Mouse (Mus musculus) midbrain, embryonic 16.5 days (tissue): ENCODE results near the gene AC140267.1. TPM values are rescaled to one million over a fixed set of nuclear protein-coding genes. Genes with fewer than 3 reads are reported as not detected.

Experiments used
- ATAC-seq: fragments of 200-750 bp; cut with Nextera tagmentation; 2 replicates; pipeline ENCODE4 v1.8.0; 2017; ENCODE audit warnings: moderate TSS enrichment
- H3K27ac ChIP-seq: fragments of 300-500 bp; sonication (generic); 2 replicates; pipeline ENCODE4 v1.5.1; 2014; ENCODE audit warnings: mild to moderate bottlenecking, low read length, mixed read lengths
- H3K27me3 ChIP-seq: fragments of 300-500 bp; sonication (generic); 2 replicates; pipeline ENCODE4 v1.6.1; 2014; ENCODE audit warnings: low read depth, low read length, mixed read lengths; ENCODE audit not compliant: control insufficient read depth, insufficient read depth
- H3K36me3 ChIP-seq: fragments of 300-500 bp; sonication (generic); 2 replicates; pipeline ENCODE4 v1.6.1; 2014; ENCODE audit warnings: mild to moderate bottlenecking, low read length, moderate library complexity, mixed read lengths; ENCODE audit not compliant: control insufficient read depth, insufficient read depth
- H3K4me1 ChIP-seq: fragments of 300-500 bp; sonication (generic); 2 replicates; pipeline ENCODE4 v1.6.1; 2014; ENCODE audit warnings: mild to moderate bottlenecking, low read length, mixed read lengths; ENCODE audit not compliant: control insufficient read depth, insufficient read depth
- H3K4me2 ChIP-seq: fragments of 300-500 bp; sonication (generic); 2 replicates; pipeline ENCODE4 v1.6.1; 2014; ENCODE audit warnings: mild to moderate bottlenecking, low read length, mixed read lengths
- H3K4me3 ChIP-seq: fragments of 300-500 bp; sonication (generic); 2 replicates; pipeline ENCODE4 v1.5.1; 2014; ENCODE audit warnings: low read depth, mild to moderate bottlenecking, low read length, moderate library complexity, mixed read lengths
- H3K9ac ChIP-seq: fragments of 300-500 bp; sonication (generic); 2 replicates; pipeline ENCODE4 v1.6.1; 2014; ENCODE audit warnings: low read depth, low read length, mixed read lengths
- H3K9me3 ChIP-seq: fragments of 300-500 bp; sonication (generic); replicated peaks from 2 replicates; pipeline ENCODE4 v1.6.1; 2014; ENCODE audit warnings: mild to moderate bottlenecking, low read length, mixed read lengths; ENCODE audit not compliant: control insufficient read depth, poor library complexity, severe bottlenecking
- WGBS: fragments of 180-500 bp; shearing (Covaris S2); extraction: QIAGEN DNeasy Blood & Tissue Kit; methylation state at CpG from one replicate; pipeline ENCODE4 v1.1.7; 2014; 5-methylcytosine and 5-hydroxymethylcytosine counted together
- polyA plus RNA-seq: library from polyadenylated mRNA; unstranded; fragments of >200 nt; fragmentation: Nextera tagmentation; extraction: Ambion mirVana; gene quantifications from 2 replicates; pipeline ENCODE4 v1.2.1, GENCODE M21; 2015

Gene AC140267.1
- polyA plus RNA-seq, 1 experiment from 2014 or later = 5.5 TPM

DNA sequence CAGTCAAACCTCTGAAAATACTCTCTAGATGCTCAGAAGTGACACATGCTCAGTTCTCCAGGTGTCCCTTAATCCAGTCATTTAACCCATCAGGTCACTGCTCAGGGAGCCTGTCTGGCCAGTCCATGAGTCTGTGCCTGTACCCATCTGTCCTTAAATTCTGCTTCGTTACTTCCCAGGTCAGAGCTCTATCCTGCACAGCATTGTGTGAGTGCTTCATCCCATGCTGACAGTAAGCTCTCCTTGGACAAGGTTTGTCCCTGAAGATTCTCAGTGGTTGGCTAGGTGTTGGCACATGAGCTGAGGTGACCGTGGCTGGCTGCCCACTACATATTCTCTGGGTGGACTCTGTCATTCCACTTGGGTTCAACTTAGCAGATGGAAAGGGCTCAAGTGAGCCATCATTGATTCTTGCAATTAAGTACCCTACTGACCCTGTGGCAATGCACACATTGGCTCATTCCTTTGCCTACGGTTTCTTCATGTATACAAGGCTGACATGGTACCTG is 29.5 kb upstream of the AC140267.1 start:
- 93% methylated on average over 3 of the region's 3 CpGs for WGBS

DNA sequence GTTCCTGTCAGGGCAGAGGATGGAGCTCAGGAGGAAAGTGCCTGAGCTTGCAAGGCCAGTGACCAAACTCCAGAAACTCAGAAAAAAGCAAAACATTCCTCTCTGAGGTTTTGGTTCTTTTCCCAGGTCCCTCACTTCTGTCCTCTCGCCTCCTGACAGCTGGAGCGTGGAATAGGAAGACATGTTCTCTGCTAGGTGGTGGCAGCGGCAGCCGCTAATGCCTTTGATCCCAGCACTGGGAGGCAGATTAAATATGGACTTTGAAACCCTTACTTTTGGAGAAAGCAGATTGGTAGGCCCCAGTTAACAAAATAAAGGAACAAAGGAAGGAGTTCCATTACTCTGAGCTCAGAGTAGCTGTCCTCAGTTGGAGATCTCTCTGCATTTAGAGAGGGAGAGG is 27.2 kb upstream of the AC140267.1 start:
- H3K4me1 ChIP-seq = no peaks in the 10 kb centered on the region

More for the DNA sequence above, 29.5 kb upstream of the AC140267.1 start:
- peaks cover 3% of the 10 kb centered on the region for H3K36me3 ChIP-seq
- H3K27me3 ChIP-seq = no peaks in the 10 kb centered on the region
- H3K4me3 ChIP-seq = no peak overlapping the region
- H3K4me2 ChIP-seq = no peak overlapping the region
- no peak overlapping the region for H3K9ac ChIP-seq
- ATAC-seq = no peak
- no peak overlapping the region for H3K27ac ChIP-seq
- H3K4me1 ChIP-seq = no peaks in the 10 kb centered on the region
- no peaks in the 10 kb centered on the region for H3K9me3 ChIP-seq

DNA sequence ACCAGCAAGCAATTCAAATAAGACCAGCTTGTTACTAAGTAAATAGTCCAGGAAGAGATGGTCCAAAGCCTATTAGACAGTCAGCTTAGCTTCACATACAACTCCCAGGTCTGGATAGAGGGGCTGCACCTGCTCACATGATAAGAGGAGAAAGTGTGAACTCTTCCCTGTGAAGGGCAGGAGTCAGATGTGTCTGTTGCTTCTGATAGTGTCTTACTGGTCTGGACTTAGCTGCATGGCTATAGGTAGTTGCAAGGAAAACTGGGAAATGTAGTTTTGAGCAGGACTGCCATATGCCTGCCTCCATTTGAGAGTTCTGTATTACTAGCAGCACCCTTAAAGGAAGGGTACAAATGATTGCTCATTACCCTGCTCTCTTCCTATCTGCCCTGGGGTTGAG is 21.9 kb upstream of the AC140267.1 start:
- H3K4me2 ChIP-seq = no peak overlapping the region
- ATAC-seq = no peak
- peaks cover 18% of the 10 kb centered on the region for H3K36me3 ChIP-seq
- no peak overlapping the region for H3K27ac ChIP-seq
- no peaks in the 10 kb centered on the region for H3K9me3 ChIP-seq
- no peaks in the 10 kb centered on the region for H3K4me1 ChIP-seq
- H3K4me3 ChIP-seq = no peak overlapping the region
- H3K9ac ChIP-seq = no peak overlapping the region
- no peaks in the 10 kb centered on the region for H3K27me3 ChIP-seq

More for the DNA sequence above, 27.2 kb upstream of the AC140267.1 start:
- 14% methylated on average over 4 of the region's 4 CpGs for WGBS
- no peaks in the 10 kb centered on the region for H3K9me3 ChIP-seq
- no peak overlapping the region for H3K4me2 ChIP-seq
- H3K4me3 ChIP-seq = no peak overlapping the region
- no peak overlapping the region for H3K9ac ChIP-seq
- ATAC-seq = no peak
- no peaks in the 10 kb centered on the region for H3K27me3 ChIP-seq
- H3K36me3 ChIP-seq = peaks cover 18% of the 10 kb centered on the region
- no peak overlapping the region for H3K27ac ChIP-seq

DNA sequence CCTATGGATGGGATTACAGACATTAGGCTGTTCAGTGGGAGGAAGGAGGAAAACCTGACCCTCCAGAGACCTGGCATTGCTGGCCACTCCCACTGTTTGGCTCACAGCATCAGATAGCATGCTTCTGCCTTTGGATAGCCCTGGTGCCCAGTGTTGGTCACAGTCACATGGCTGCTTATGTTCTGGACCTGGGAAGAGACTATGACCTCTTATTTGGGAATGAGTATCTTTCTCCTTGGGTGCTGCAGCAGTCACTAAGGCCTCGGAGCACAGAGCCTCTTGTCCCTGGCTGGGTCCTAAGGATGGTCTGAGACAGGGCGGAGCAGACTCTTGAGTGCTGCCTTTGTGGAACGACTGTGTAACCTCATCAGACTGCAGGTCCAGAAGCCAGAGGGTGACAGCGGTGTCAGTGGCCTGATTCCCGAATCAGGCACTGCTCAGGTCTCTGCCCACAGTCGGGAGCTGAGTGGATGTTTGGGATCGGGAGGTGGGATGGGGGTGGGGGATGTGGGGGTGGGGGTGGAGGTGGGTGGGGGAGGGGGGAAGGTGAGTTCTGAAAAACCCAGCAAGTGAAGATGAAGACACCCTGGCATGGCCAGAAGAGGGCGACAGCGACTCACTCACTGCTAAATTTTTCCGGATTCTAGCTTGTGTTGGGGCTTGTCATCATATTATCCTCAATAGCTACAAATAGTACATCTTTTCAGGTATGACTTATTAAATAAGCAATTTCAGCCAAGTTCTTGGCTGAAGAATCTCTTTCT is 19.7 kb upstream of the AC140267.1 start:
- no peak for ATAC-seq
- WGBS = 15% methylated on average over 10 of the region's 10 CpGs

DNA sequence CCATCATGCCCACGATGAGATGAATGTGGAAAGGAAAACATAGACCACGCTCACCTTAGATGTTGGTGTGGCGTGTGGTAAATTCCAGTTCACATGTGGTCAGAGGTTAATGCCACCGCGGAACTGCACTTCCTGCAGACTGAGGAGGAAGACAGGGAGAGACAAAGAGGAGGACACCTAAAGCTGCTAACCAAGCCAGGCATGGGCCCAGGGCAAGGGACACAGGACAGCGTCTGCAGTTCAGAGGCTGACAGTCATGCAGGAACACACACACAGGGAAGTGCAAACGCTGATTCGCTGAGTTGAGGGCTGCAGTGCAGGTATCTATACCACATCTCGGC is 19.2 kb upstream of the AC140267.1 start:
- no peak overlapping the region for H3K9ac ChIP-seq
- H3K4me3 ChIP-seq = no peak overlapping the region
- no peaks in the 10 kb centered on the region for H3K4me1 ChIP-seq
- peaks cover 12% of the 10 kb centered on the region for H3K36me3 ChIP-seq
- H3K27me3 ChIP-seq = no peaks in the 10 kb centered on the region
- no peak overlapping the region for H3K4me2 ChIP-seq
- H3K27ac ChIP-seq = no peak overlapping the region
- WGBS = 70% methylated on average over 9 of the region's 9 CpGs
- H3K9me3 ChIP-seq = no peaks in the 10 kb centered on the region
- no peak for ATAC-seq

More for the DNA sequence above, 19.7 kb upstream of the AC140267.1 start:
- Histone ChIP-seq H3K36me3 (peaks cover 17% of the 10 kb centered on the region), H3K27me3 (no peaks in the 10 kb centered on the region), H3K9me3 (no peaks in the 10 kb centered on the region), H3K27ac (no peak overlapping the region), H3K9ac (no peak overlapping the region), H3K4me3 (no peak overlapping the region), H3K4me2 (no peak overlapping the region), H3K4me1 (no peaks in the 10 kb centered on the region)

DNA sequence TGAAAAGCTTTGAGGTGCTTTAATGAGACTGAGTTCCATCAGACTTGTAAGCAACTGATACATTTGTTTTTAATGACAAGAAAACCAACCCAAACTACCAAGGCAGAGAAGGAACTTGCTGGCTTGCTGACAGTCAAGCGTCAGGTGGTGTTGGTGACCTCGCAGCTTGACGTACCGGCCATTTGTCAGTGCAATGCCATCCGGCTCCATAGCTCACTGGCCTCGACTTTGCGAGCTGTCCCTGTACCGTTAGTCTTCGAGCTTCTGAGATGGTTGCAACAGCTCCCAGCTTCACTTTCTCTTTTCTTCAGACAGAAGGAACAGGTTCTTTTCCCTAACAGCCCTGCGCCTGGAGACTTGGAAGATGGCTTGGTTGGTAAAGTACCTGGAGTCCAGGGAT is 18.2 kb upstream of the AC140267.1 start:
- Histone ChIP-seq H3K4me2 (no peak overlapping the region), H3K27me3 (no peaks in the 10 kb centered on the region), H3K4me3 (no peak overlapping the region), H3K27ac (no peak overlapping the region), H3K9me3 (no peaks in the 10 kb centered on the region), H3K4me1 (no peaks in the 10 kb centered on the region), H3K36me3 (peaks cover 2% of the 10 kb centered on the region; the same call in 1 of the 2 replicates), H3K9ac (no peak overlapping the region)
- ATAC-seq = no peak
- 89% methylated on average over 10 of the region's 10 CpGs for WGBS

DNA sequence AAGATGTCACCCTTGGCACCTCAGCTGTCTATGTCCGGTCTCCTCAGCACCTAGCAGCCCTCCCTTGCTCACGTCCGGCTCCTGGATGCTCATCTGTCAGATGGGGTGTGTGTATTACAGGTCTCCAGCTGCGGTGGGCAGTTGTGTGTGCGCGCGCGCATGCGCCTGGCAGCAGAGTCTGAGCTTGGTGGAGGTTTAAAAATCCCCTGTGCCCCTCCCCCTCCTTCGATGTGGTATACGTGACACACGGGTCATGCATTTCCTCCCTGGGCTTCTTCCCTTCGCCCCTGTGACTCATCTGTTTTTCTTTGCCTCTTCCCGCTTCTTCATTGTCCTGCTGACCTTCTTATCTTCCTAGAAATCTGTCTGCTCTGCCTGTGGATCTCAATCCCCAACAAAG is 16.4 kb upstream of the AC140267.1 start:
- ATAC-seq = no peak
- no peak overlapping the region for H3K4me3 ChIP-seq
- H3K27me3 ChIP-seq = no peaks in the 10 kb centered on the region
- peak overlapping the region; percentile 25 for H3K4me2 ChIP-seq
- no peak overlapping the region for H3K9ac ChIP-seq
- no peaks in the 10 kb centered on the region for H3K36me3 ChIP-seq
- 44% methylated on average over 14 of the region's 14 CpGs for WGBS
- H3K4me1 ChIP-seq = no peaks in the 10 kb centered on the region
- H3K27ac ChIP-seq = no peak overlapping the region
- H3K9me3 ChIP-seq = no peaks in the 10 kb centered on the region

DNA sequence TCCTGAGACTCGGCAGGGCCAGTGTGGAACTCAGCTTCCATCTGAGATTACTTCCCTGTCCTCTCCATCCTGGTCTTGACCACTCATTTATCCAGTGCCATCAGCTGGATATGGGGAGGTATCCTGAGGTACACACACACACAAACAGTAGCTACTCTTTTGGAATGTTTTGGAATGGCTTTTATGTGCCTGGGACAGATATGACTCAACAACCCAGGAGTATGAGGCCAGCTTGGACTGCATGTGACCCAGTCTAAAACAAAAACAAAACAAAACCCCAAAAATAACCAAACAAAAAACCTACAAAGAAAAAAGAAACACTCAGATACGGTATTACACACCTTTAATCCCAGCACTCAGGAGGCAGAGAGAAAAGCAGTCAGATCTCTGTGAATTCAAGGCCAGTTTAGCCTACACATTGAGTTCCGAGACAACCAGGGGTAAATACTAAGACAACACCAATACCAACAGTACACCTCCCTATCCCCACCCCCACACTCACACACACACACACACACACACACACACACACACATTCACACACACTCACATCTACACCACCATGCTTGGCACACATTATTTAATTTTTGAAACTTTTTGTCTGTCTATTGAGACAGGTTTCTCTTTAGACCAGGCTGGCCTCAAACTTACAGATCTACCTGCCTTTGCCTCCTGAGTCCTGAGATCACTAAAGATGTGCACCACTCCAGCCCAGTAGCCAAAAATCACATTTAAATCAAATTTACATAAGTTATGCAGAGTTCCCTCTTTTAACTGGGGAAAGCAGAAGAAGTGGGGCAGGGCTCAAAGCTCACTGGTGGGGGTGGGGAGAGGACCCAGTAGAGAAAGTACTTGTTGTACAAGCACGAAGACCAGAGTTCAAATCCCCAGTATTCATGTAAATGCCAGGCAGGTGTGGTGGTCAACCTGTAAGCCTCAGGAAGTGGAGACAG is 15.7 kb upstream of the AC140267.1 start:
- Histone ChIP-seq H3K4me3 (no peak overlapping the region), H3K36me3 (no peaks in the 10 kb centered on the region), H3K9me3 (no peaks in the 10 kb centered on the region), H3K27me3 (no peaks in the 10 kb centered on the region), H3K4me1 (no peaks in the 10 kb centered on the region), H3K9ac (no peak overlapping the region), H3K27ac (no peak overlapping the region), H3K4me2 (no peak overlapping the region)
- ATAC-seq = no peak
- 75% methylated on average over 4 of the region's 4 CpGs for WGBS

DNA sequence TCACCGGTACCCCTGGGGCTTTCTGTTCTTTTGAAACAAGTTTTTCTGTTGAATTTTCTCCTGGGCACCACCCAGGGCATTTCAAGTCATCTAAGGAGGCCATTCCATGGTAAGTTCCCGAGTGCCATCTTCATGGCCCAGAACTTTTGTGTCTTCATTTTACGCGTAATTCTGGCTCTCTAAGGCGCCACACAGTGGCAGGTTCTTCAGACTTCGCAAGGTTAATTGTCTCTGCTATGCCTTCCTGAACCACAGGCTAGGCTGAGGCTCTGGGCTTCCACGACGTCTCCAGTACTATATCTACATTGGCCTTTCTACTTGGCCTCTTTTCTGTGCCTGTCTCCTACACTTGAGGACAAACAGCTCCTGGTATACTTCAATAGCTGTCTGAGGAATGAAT is 14.6 kb upstream of the AC140267.1 start:
- no peak for ATAC-seq
- Histone ChIP-seq H3K4me2 (no peak overlapping the region), H3K9ac (no peak overlapping the region), H3K4me3 (no peak overlapping the region), H3K9me3 (no peaks in the 10 kb centered on the region), H3K4me1 (no peaks in the 10 kb centered on the region), H3K36me3 (no peaks in the 10 kb centered on the region), H3K27ac (no peak overlapping the region), H3K27me3 (no peaks in the 10 kb centered on the region)
- 67% methylated on average over 8 of the region's 8 CpGs for WGBS
